Mouse (Mus musculus): ENCODE measurements at regions not wholly inside any gene's neighbourhood (a gene's known extent, or its start where the extent isn't known, plus 50 kb on each side); places are given as distances from the start of the nearest gene placed in this dataset.

DNA sequence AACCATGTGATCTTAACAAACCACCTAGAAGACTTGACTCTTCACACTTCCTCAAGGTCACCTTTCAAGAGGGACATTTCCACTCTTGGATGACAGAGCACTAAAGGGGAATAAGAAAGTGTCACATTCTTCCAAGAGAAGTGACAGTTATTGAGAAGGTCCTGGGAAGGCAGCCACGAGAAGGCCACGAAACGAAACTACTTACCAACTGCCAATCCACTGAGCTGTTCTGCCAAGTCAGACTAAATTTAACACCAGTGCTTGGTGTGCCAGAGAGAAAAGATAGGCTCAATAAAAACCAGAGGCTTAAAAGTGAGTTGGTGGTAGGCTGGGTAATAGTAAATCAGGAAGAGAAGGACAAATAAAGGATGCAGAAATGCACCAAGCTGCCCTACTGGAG, 507.4 kb upstream of the Nrsn1 start:
- DNase-seq (ENCODE audit: low read depth, low spot score): no peak

GRCm38 (mm10) chr13:25774586-25775182, 504.4 kb upstream of the Nrsn1 start:
- H3K4me3 ChIP-seq (ENCODE audit: control insufficient read depth in 1 of 2, insufficient read depth in 1 of 2, low read depth in 2 of 2, low read length in 2 of 2): no peak overlapping the region
- H3K36me3 ChIP-seq (ENCODE audit: control insufficient read depth in 1 of 2, insufficient read depth in 2 of 2, low read length in 2 of 2): no peaks in the 10 kb centered on the region
- no peak overlapping the region for H3K27ac ChIP-seq (ENCODE audit: control insufficient read depth, low read depth, low read length)
- H3K9ac ChIP-seq (ENCODE audit: control insufficient read depth, low read depth, low read length, poor library complexity, severe bottlenecking): no peak overlapping the region
- H3K79me2 ChIP-seq (ENCODE audit: control insufficient read depth, insufficient read depth, low read length, poor library complexity): no peaks in the 10 kb centered on the region
- no peaks in the 10 kb centered on the region for H3K9me3 ChIP-seq (replicated peaks; ENCODE audit: insufficient read depth, low read length)
- no peaks in the 10 kb centered on the region for H3K4me1 ChIP-seq (ENCODE audit: control insufficient read depth in 1 of 2, insufficient read depth in 2 of 2, low read length in 2 of 2)
- no peak for TF ChIP-seq JUND (IDR thresholded peaks at IDR 0.05; ENCODE audit: low read depth, low read length)
- TF ChIP-seq CHD2 (IDR thresholded peaks at IDR 0.05; ENCODE audit: low read length): no peak
- no peak for TF ChIP-seq POLR2AphosphoS5 (IDR thresholded peaks at IDR 0.05; ENCODE audit: borderline replicate concordance, low read depth, low read length)
- TF ChIP-seq ETS1 (IDR thresholded peaks at IDR 0.05; ENCODE audit: low read depth, low read length): no peak
- no peak for TF ChIP-seq NRF1 (IDR thresholded peaks at IDR 0.05; ENCODE audit: insufficient read depth, low read depth, low read length, poor library complexity, severe bottlenecking)
- no peak for TF ChIP-seq UBTF (IDR thresholded peaks at IDR 0.05; ENCODE audit: borderline replicate concordance, insufficient read depth, low read depth, low read length)
- no peak for TF ChIP-seq POLR2A (IDR thresholded peaks at IDR 0.05; ENCODE audit: control insufficient read depth in 1 of 2, insufficient read depth in 1 of 2, low read depth in 1 of 2, low read length in 2 of 2, poor library complexity in 1 of 2)
- no peak for TF ChIP-seq ELF1 (IDR thresholded peaks at IDR 0.05; ENCODE audit: low read depth, low read length)
- TF ChIP-seq MXI1 (IDR thresholded peaks at IDR 0.05; ENCODE audit: low read depth, low read length): no peak
- no peak for TF ChIP-seq ZKSCAN1 (IDR thresholded peaks at IDR 0.05; ENCODE audit: low read depth, low read length)
- TF ChIP-seq USF1 (IDR thresholded peaks at IDR 0.05; ENCODE audit: low read depth, low read length): no peak
- TF ChIP-seq ZMIZ1 (IDR thresholded peaks at IDR 0.05; ENCODE audit: low read depth, low read length): no peak
- no peak for TF ChIP-seq GATA1 (IDR thresholded peaks at IDR 0.05; ENCODE audit: low read depth, low read length)
- no peaks in the 10 kb centered on the region for H3K27me3 ChIP-seq (ENCODE audit: control insufficient read depth in 1 of 2, insufficient read depth in 2 of 2, low read length in 2 of 2)
- DNase-seq (ENCODE audit: low read depth, low spot score): no peak

More for the DNA sequence above, 507.4 kb upstream of the Nrsn1 start:
- Histone ChIP-seq H3K79me2 (ENCODE audit: control insufficient read depth, insufficient read depth, low read length, poor library complexity) (no peaks in the 10 kb centered on the region), H3K36me3 (ENCODE audit: control insufficient read depth in 1 of 2, insufficient read depth in 2 of 2, low read length in 2 of 2) (no peaks in the 10 kb centered on the region), H3K9ac (ENCODE audit: control insufficient read depth, low read depth, low read length, poor library complexity, severe bottlenecking) (no peak overlapping the region), H3K4me1 (ENCODE audit: control insufficient read depth in 1 of 2, insufficient read depth in 2 of 2, low read length in 2 of 2) (no peaks in the 10 kb centered on the region), H3K27ac (ENCODE audit: control insufficient read depth, low read depth, low read length) (no peak overlapping the region), H3K9me3 (replicated peaks; ENCODE audit: insufficient read depth, low read length) (no peaks in the 10 kb centered on the region), H3K4me3 (ENCODE audit: control insufficient read depth in 1 of 2, insufficient read depth in 1 of 2, low read depth in 2 of 2, low read length in 2 of 2) (no peak overlapping the region), H3K27me3 (ENCODE audit: control insufficient read depth in 1 of 2, insufficient read depth in 2 of 2, low read length in 2 of 2) (no peaks in the 10 kb centered on the region)
- no peak for TF ChIP-seq NELFE (IDR thresholded peaks at IDR 0.05; ENCODE audit: low read depth, low read length)
- no peak for TF ChIP-seq ELF1 (IDR thresholded peaks at IDR 0.05; ENCODE audit: low read depth, low read length)
- no peak for TF ChIP-seq E2F4 (IDR thresholded peaks at IDR 0.05; ENCODE audit: borderline replicate concordance, low read depth, low read length)
- TF ChIP-seq CTCF (IDR thresholded peaks at IDR 0.05 in 2 of 3, conservative IDR thresholded peaks at IDR 0.05 in 1 of 3; ENCODE audit: control insufficient read depth in 1 of 3, insufficient read depth in 1 of 3, low read depth in 2 of 3, low read length in 3 of 3, poor library complexity in 1 of 3, severe bottlenecking in 1 of 3): no peak
- no peak for TF ChIP-seq ZNF384 (IDR thresholded peaks at IDR 0.05; ENCODE audit: low read depth, low read length)
- TF ChIP-seq MAZ (IDR thresholded peaks at IDR 0.05; ENCODE audit: low read depth, low read length): no peak
- TF ChIP-seq CHD2 (IDR thresholded peaks at IDR 0.05; ENCODE audit: low read length): no peak
- no peak for TF ChIP-seq NRF1 (IDR thresholded peaks at IDR 0.05; ENCODE audit: insufficient read depth, low read depth, low read length, poor library complexity, severe bottlenecking)
- TF ChIP-seq CHD1 (IDR thresholded peaks at IDR 0.05; ENCODE audit: low read depth, low read length): no peak
- TF ChIP-seq BHLHE40 (IDR thresholded peaks at IDR 0.05; ENCODE audit: borderline replicate concordance, low read depth, low read length): no peak
- no peak for TF ChIP-seq MYB (IDR thresholded peaks at IDR 0.05; ENCODE audit: low read depth, low read length)
- no peak for TF ChIP-seq JUND (IDR thresholded peaks at IDR 0.05; ENCODE audit: low read depth, low read length)
- no peak for TF ChIP-seq UBTF (IDR thresholded peaks at IDR 0.05; ENCODE audit: borderline replicate concordance, insufficient read depth, low read depth, low read length)
- TF ChIP-seq GATA1 (IDR thresholded peaks at IDR 0.05; ENCODE audit: low read depth, low read length): no peak
- TF ChIP-seq ZC3H11A (IDR thresholded peaks at IDR 0.05; ENCODE audit: low read depth, low read length): no peak
- no peak for TF ChIP-seq MXI1 (IDR thresholded peaks at IDR 0.05; ENCODE audit: low read depth, low read length)

Data from MEL (cell line).